Mouse (Mus musculus): ENCODE results near the gene Cd300a. TPM values are rescaled to one million over a fixed set of nuclear protein-coding genes. Genes with fewer than 3 reads are reported as not detected.

The Cd300a gene
- polyA plus RNA-seq, 1 experiment from 2014 or later: 1.2 TPM

DNA sequence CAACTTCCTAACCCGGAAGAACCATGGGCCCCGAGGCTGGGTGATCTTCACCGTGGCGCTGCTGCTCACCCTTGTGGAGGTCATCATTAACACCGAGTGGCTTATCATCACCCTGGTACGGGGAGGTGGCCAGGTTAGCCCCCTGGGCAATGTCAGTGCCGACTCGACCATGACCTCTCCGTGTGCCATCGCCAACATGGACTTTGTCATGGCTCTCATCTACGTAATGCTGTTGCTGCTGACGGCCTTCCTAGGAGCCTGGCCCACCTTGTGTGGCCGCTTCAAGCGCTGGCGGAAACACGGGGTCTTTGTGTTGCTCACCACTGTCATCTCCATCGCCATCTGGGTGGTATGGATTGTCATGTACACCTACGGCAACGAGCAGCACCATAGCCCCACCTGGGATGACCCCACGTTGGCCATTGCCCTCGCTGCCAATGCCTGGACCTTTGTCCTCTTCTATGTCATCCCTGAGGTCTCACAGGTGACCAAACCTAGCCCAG is 25.9 kb upstream of the Cd300a start:
- Histone ChIP-seq H3K9me3 (replicated peaks; ENCODE audit: control insufficient read depth, low read length, poor library complexity, severe bottlenecking) (no peaks in the 10 kb centered on the region), H3K9ac (ENCODE audit: low read depth, low read length) (no peak overlapping the region), H3K4me1 (ENCODE audit: control insufficient read depth, insufficient read depth, low read length) (no peaks in the 10 kb centered on the region), H3K27me3 (ENCODE audit: control insufficient read depth, insufficient read depth, low read depth, low read length) (no peaks in the 10 kb centered on the region), H3K27ac (ENCODE audit: low read length) (no peak overlapping the region), H3K36me3 (ENCODE audit: control insufficient read depth, insufficient read depth, low read length) (no peaks in the 10 kb centered on the region), H3K4me3 (ENCODE audit: low read depth, low read length) (no peak overlapping the region), H3K4me2 (ENCODE audit: low read length) (no peak overlapping the region)
- ATAC-seq: no peak
- whole genome bisulfite sequencing: 95% methylated on average over 21 of the region's 21 CpGs

DNA sequence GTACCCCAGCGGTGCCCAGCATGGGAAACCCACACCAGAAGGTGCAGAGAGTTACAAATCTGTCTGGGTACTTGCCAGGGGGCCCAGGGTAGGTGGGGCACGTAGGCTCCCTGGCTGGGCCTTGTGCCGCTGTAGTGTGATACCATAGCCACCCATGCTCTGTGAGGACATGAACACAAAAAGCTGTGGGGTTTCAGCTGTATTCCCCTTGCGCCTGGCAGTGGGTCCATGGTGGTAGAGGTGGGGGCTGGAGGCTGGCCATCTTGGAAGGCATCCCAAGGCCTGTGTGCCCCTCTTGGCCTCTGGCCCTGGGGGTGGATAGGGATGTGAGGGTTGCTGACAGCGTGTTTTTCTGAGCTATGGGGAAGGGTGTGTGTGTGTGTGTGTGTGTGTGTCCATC is 23.8 kb upstream of the Cd300a start:
- Histone ChIP-seq H3K9ac (ENCODE audit: low read depth, low read length) (no peak overlapping the region), H3K4me2 (ENCODE audit: low read length) (no peak overlapping the region), H3K4me3 (ENCODE audit: low read depth, low read length) (no peak overlapping the region), H3K4me1 (ENCODE audit: control insufficient read depth, insufficient read depth, low read length) (no peaks in the 10 kb centered on the region), H3K9me3 (replicated peaks; ENCODE audit: control insufficient read depth, low read length, poor library complexity, severe bottlenecking) (no peaks in the 10 kb centered on the region), H3K27ac (ENCODE audit: low read length) (no peak overlapping the region), H3K27me3 (ENCODE audit: control insufficient read depth, insufficient read depth, low read depth, low read length) (no peaks in the 10 kb centered on the region), H3K36me3 (ENCODE audit: control insufficient read depth, insufficient read depth, low read length) (no peaks in the 10 kb centered on the region)
- 76% methylated on average over 5 of the region's 5 CpGs for WGBS
- ATAC-seq: no peak

DNA sequence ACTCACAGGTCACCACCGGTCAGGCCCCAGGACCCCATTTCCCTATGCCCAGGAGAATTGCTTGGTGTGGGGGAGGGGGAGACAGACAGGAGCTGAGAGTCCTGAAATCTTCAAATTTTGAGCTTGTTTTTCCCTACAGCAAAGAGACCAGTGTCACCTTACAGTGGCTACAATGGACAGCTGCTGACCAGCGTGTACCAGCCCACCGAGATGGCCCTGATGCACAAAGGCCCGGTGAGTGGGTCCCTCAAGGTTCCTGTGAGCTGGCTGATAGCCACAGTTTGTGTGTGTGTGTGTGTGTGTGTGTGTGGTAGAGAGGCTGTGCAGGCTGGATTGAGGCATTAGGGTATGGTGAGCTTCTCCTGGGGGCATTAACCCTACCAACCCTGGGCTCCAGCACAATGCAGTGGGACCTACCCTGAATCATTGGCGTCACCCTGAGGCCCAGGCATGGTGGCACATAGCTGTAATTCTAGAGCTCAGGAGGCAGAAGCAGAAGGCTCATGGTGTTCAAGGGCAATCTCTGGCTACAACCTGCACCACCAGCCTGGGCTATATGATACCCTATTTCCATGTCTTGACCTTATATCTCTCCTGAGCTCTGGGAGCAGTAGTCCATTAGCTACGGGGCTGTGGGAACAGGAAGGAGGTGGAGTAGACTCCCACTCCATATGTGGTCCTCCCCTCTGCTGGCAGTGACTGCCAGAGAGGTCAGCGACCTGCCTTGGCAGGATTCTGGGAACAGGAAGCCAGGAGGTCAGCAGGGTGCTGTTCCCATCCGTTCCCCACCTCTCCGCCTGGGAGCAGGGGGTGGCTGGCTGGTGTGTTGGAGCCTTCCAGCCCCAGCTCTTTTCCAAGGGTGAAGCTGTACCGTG is 23.1 kb upstream of the Cd300a start:
- Histone ChIP-seq H3K27ac (ENCODE audit: low read length) (no peak overlapping the region), H3K36me3 (ENCODE audit: control insufficient read depth, insufficient read depth, low read length) (no peaks in the 10 kb centered on the region), H3K4me3 (ENCODE audit: low read depth, low read length) (no peak overlapping the region), H3K27me3 (ENCODE audit: control insufficient read depth, insufficient read depth, low read depth, low read length) (no peaks in the 10 kb centered on the region), H3K4me2 (ENCODE audit: low read length) (no peak overlapping the region), H3K9me3 (replicated peaks; ENCODE audit: control insufficient read depth, low read length, poor library complexity, severe bottlenecking) (no peaks in the 10 kb centered on the region), H3K4me1 (ENCODE audit: control insufficient read depth, insufficient read depth, low read length) (no peaks in the 10 kb centered on the region), H3K9ac (ENCODE audit: low read depth, low read length) (no peak overlapping the region)
- 76% methylated on average over 10 of the region's 10 CpGs for WGBS
- no peak for ATAC-seq

DNA sequence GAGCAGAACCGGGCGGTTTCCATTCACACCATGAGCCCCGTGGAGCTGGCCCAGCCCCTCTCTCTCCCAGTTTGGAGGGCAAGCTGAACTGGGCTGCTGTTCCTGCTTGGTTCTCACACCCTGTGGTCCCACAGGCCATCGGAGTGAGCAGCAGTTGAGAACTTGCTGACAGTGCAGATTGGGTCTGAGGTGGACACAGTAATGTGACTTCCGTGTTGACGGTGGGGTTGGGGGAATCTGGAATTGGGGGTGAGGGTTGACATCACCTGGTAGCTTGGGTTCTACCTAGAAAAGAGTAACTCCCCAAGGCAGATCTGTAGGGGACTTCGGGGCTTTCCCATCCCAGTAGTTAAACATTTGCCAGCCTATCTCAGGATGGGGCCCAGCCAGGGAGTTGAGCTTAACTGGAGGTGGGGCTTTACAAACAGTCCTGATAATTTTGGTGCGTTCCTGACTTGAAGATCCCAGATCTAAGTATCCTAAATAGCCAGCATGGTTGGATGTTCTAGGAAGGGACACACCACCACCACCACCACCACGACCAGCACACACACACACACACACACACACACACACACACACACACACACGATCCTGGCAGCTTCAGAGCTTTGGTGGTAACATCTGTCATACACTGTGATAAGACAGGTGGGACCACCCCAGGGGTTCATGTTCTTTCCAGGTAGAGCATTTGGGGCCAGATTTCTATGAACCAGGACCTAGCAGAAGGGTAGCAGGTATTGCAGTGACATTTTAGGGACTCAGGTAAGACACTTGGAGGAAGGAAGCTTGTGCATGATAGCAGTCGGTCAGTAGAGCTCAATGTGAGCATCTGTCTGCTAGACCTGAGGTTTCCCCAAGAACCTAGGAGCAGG is 22.2 kb upstream of the Cd300a start:
- Histone ChIP-seq H3K9ac (ENCODE audit: low read depth, low read length) (no peak overlapping the region), H3K4me3 (ENCODE audit: low read depth, low read length) (no peak overlapping the region), H3K27ac (ENCODE audit: low read length) (no peak overlapping the region), H3K27me3 (ENCODE audit: control insufficient read depth, insufficient read depth, low read depth, low read length) (no peaks in the 10 kb centered on the region; the same call in 1 of the 2 replicates), H3K9me3 (replicated peaks; ENCODE audit: control insufficient read depth, low read length, poor library complexity, severe bottlenecking) (no peaks in the 10 kb centered on the region), H3K4me1 (ENCODE audit: control insufficient read depth, insufficient read depth, low read length) (no peaks in the 10 kb centered on the region), H3K4me2 (ENCODE audit: low read length) (no peak overlapping the region), H3K36me3 (ENCODE audit: control insufficient read depth, insufficient read depth, low read length) (no peaks in the 10 kb centered on the region)
- WGBS: 82% methylated on average over 11 of the region's 11 CpGs
- ATAC-seq: no peak

DNA sequence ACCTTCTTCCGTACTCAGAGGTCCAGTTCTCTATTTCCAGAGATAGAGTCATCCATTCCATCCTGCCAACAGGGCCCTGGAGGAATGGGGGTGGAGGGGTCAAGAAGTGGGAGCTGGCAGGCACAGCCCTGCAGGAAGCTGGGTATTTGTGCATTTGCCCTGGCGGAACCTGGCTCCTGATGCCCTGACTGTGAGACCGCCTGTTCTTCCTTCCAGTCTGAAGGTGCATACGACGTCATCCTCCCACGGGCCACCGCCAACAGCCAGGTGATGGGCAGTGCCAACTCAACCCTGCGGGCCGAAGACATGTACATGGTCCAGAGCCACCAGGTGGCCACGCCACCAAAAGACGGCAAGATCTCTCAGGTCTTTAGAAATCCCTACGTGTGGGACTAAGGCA is 21.6 kb upstream of the Cd300a start:
- 95% methylated on average over 12 of the region's 12 CpGs for WGBS
- no peaks in the 10 kb centered on the region for H3K36me3 ChIP-seq (ENCODE audit: control insufficient read depth, insufficient read depth, low read length)
- no peaks in the 10 kb centered on the region for H3K9me3 ChIP-seq (replicated peaks; ENCODE audit: control insufficient read depth, low read length, poor library complexity, severe bottlenecking)
- H3K4me3 ChIP-seq (ENCODE audit: low read depth, low read length): no peak overlapping the region
- no peak overlapping the region for H3K9ac ChIP-seq (ENCODE audit: low read depth, low read length)
- H3K27me3 ChIP-seq (ENCODE audit: control insufficient read depth, insufficient read depth, low read depth, low read length): no peaks in the 10 kb centered on the region; the same call in 1 of the 2 replicates
- H3K27ac ChIP-seq (ENCODE audit: low read length): no peak overlapping the region
- H3K4me1 ChIP-seq (ENCODE audit: control insufficient read depth, insufficient read depth, low read length): peaks cover 3% of the 10 kb centered on the region; the same call in 1 of the 2 replicates
- no peak for ATAC-seq
- H3K4me2 ChIP-seq (ENCODE audit: low read length): no peak overlapping the region

DNA sequence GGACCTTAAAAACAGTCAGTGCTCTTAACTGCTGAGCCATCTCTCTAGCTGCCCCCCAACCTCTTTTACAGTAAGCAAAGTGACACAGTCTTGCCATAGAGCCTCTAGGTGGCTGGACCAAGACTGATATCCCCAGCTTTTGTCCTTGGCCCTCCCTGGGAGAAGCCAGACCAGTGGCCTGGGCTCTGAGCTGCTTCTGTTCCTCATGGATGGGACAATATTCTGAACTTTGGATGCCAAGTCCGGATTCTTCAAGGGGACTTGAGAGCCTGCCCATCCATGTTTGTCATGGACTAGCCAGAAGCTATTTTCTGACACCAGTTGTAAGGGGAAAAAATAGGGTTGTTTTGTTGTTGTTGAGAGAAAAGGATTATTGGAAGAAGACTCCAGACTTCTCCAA is 20.1 kb upstream of the Cd300a start:
- no peaks in the 10 kb centered on the region for H3K36me3 ChIP-seq (ENCODE audit: control insufficient read depth, insufficient read depth, low read length)
- no peaks in the 10 kb centered on the region; the same call in 1 of the 2 replicates for H3K27me3 ChIP-seq (ENCODE audit: control insufficient read depth, insufficient read depth, low read depth, low read length)
- no peak overlapping the region for H3K9ac ChIP-seq (ENCODE audit: low read depth, low read length)
- no peak overlapping the region for H3K27ac ChIP-seq (ENCODE audit: low read length)
- H3K4me2 ChIP-seq (ENCODE audit: low read length): no peak overlapping the region
- no peaks in the 10 kb centered on the region for H3K9me3 ChIP-seq (replicated peaks; ENCODE audit: control insufficient read depth, low read length, poor library complexity, severe bottlenecking)
- no peak for ATAC-seq
- peaks cover 3% of the 10 kb centered on the region; the same call in 1 of the 2 replicates for H3K4me1 ChIP-seq (ENCODE audit: control insufficient read depth, insufficient read depth, low read length)
- no peak overlapping the region for H3K4me3 ChIP-seq (ENCODE audit: low read depth, low read length)
- WGBS: 88% methylated on average over 1 of the region's 1 CpGs

DNA sequence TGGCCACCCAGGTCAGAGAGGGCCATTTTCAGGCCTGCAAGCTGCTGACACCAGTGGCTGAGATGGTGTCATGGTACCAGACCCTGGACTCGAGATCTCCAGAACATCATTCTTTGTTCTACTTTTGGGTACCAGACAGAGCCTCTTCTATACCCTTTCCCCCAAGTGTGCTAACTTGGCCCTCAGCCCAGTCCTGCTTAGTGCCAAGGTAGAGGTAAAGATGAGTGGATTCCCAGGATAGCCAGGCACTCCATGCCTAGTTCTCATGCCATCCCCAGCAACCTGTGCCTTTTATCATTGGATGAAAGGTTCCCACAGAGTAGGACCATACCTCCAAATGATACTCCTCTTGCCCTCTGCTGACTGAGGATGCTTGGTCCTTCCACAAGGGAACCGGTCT is 18.3 kb upstream of the Cd300a start:
- Histone ChIP-seq H3K27ac (ENCODE audit: low read length) (no peak overlapping the region), H3K4me2 (ENCODE audit: low read length) (no peak overlapping the region), H3K27me3 (ENCODE audit: control insufficient read depth, insufficient read depth, low read depth, low read length) (no peaks in the 10 kb centered on the region; the same call in 1 of the 2 replicates), H3K9ac (ENCODE audit: low read depth, low read length) (no peak overlapping the region), H3K4me1 (ENCODE audit: control insufficient read depth, insufficient read depth, low read length) (peaks cover 3% of the 10 kb centered on the region; the same call in 1 of the 2 replicates), H3K9me3 (replicated peaks; ENCODE audit: control insufficient read depth, low read length, poor library complexity, severe bottlenecking) (no peaks in the 10 kb centered on the region), H3K36me3 (ENCODE audit: control insufficient read depth, insufficient read depth, low read length) (no peaks in the 10 kb centered on the region), H3K4me3 (ENCODE audit: low read depth, low read length) (no peak overlapping the region)
- ATAC-seq: no peak
- 87% methylated on average over 2 of the region's 2 CpGs for WGBS

DNA sequence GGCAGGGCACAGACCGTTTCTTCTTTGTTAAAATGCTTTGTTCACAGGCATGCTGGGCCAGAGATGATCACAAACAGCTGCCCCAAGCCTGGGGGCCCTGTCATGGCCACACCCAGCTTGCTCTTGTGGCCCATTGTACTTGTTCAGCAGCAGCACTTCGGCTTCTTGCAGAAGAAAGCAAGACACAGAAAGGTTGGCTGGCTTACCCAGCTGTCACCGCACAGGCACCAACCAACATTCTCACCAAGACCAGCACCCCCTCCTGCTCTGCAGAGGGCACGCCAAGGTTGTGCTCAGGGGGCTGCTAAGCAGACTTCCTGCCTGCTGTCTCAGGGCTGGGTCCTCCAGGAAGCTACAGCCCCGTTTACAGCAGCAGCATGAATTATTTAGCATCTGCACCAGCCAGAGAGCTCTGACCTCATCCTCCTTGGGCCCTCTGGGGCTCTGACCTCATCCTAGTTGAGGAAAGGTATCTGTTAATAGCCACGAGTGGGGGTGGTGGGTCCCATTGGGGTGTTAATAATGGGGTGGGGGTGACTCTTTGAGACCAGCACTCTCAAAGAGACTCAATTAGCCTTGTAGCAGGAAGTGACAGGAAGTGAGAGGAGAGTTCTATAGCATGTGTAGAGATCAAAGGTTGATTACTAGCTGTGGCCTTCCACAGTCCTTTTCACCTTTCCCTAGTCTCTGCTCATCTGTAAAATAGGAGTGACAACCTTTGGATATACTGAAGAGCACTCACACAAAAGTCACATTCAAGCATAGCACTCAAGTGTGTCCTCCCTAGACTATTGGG is 16.6 kb upstream of the Cd300a start:
- H3K27ac ChIP-seq (ENCODE audit: low read length): no peak overlapping the region
- no peak overlapping the region for H3K4me2 ChIP-seq (ENCODE audit: low read length)
- ATAC-seq: no peak
- H3K4me3 ChIP-seq (ENCODE audit: low read depth, low read length): no peak overlapping the region
- no peak overlapping the region for H3K9ac ChIP-seq (ENCODE audit: low read depth, low read length)
- 24% methylated on average over 6 of the region's 6 CpGs for WGBS
- peaks cover 3% of the 10 kb centered on the region; the same call in 1 of the 2 replicates for H3K4me1 ChIP-seq (ENCODE audit: control insufficient read depth, insufficient read depth, low read length)
- no peaks in the 10 kb centered on the region for H3K36me3 ChIP-seq (ENCODE audit: control insufficient read depth, insufficient read depth, low read length)
- H3K27me3 ChIP-seq (ENCODE audit: control insufficient read depth, insufficient read depth, low read depth, low read length): no peaks in the 10 kb centered on the region; the same call in 1 of the 2 replicates
- H3K9me3 ChIP-seq (replicated peaks; ENCODE audit: control insufficient read depth, low read length, poor library complexity, severe bottlenecking): no peaks in the 10 kb centered on the region
